ENCODE assay signal across 36 mouse cellular contexts in genomic region chr19:59195181-59195770, GRCm38 (mm10). TPM values are rescaled to one million over a fixed set of nuclear protein-coding genes. Genes with fewer than 3 reads are reported as not detected.
DNase-seq lines count a peak whose midpoint lies in the region; ATAC-seq lines count a peak whose summit lies in the region.
"Had no signal": no experiment of that assay in that cellular context is flagged by ENCODE, and none has a peak within 500 bp of the region (broad histone marks: within the 10 kb centered on the region; RNA-seq: fewer than 3 reads in every experiment).

No protein-coding gene starts in this region.

- peaks cover 9% of the 10 kb centered on the region for H3K4me1 ChIP-seq in heart, embryonic 12.5 days (replicated peaks)
- H3K4me1 ChIP-seq in embryonic facial prominence, embryonic 10.5 days = peaks cover 18% of the 10 kb centered on the region; the same call in 1 of the 2 replicates
- H3K4me1 ChIP-seq: neural tube, embryonic 12.5 days had no signal

- no peak for ATAC-seq in heart, embryonic 12.5 days (ENCODE audit: insufficient number of reproducible peaks, low FRiP score)
- ATAC-seq: CD4-positive, CD25-positive, alpha-beta regulatory T cell, adult 4 months; inflammation-experienced regulatory T-cells, adult 6 months had no signal

- no peaks in the 10 kb centered on the region; the same call in 1 of the 2 replicates for H3K9me3 ChIP-seq in heart, embryonic 12.5 days (replicated peaks)
- peaks cover 7% of the 10 kb centered on the region; the same call in 1 of the 2 replicates for H3K9me3 ChIP-seq in embryonic facial prominence, embryonic 10.5 days
- H3K9me3 ChIP-seq: embryonic facial prominence, embryonic 13.5 days; lung, embryonic 15.5 days; neural tube, embryonic 12.5 days had no signal

- WGBS in heart, embryonic 12.5 days = 11% methylated on average over 9 of the region's 9 CpGs
- WGBS in embryonic facial prominence, embryonic 10.5 days = 4% methylated on average over 9 of the region's 9 CpGs

- H3K27ac ChIP-seq in heart, embryonic 12.5 days (ENCODE audit: poor library complexity, severe bottlenecking) = no peak overlapping the region
- no peak overlapping the region for H3K27ac ChIP-seq in embryonic facial prominence, embryonic 10.5 days (replicated peaks)
- H3K27ac ChIP-seq: embryonic facial prominence, embryonic 13.5 days; hindbrain, embryonic 14.5 days; limb, embryonic 13.5 days; lung, embryonic 15.5 days; midbrain, embryonic 12.5 days; neural tube, embryonic 12.5 days had no signal

- H3K36me3 ChIP-seq in heart, embryonic 12.5 days = no peaks in the 10 kb centered on the region
- H3K36me3 ChIP-seq in embryonic facial prominence, embryonic 10.5 days (replicated peaks) = no peaks in the 10 kb centered on the region
- H3K36me3 ChIP-seq: embryonic facial prominence, embryonic 13.5 days; limb, embryonic 13.5 days; lung, embryonic 15.5 days; midbrain, embryonic 12.5 days; neural tube, embryonic 12.5 days had no signal

- H3K4me2 ChIP-seq in heart, embryonic 12.5 days = no peak overlapping the region
- H3K4me2 ChIP-seq: heart, embryonic 11.5 days; hindbrain, embryonic 14.5 days; limb, embryonic 13.5 days; liver, embryonic 11.5 days; lung, embryonic 15.5 days; midbrain, embryonic 12.5 days; neural tube, embryonic 12.5 days had no signal

- no peak overlapping the region for H3K4me3 ChIP-seq in heart, embryonic 12.5 days
- H3K4me3 ChIP-seq in embryonic facial prominence, embryonic 10.5 days = peak overlapping the region; percentile 26; the same call in 1 of the 2 replicates
- H3K4me3 ChIP-seq: limb, embryonic 13.5 days; lung, embryonic 15.5 days; neural tube, embryonic 12.5 days had no signal

- DNase-seq in heart, adult 11 months = peak; percentile 29
- DNase-seq in retina, embryonic 14.5 days (ENCODE audit: low spot score) = peak; percentile 24
- DNase-seq in retina, postnatal 1 day = no peak
- DNase-seq in embryonic facial prominence, embryonic 10.5 days (ENCODE audit: low spot score) = no peak
- DNase-seq in gastrocnemius, postnatal 4 days (ENCODE audit: low spot score in 2 of 2) = no peak
- DNase-seq in natural killer cell, adult 2 months (ENCODE audit: low spot score in 2 of 2) = no peak
- DNase-seq: adrenal gland, postnatal 14 days; cerebellum, adult 11-12 months; cerebellum, postnatal 10 days; gastrocnemius, postnatal 10 days; heart, postnatal 4 days; kidney, adult 11 months; kidney, postnatal 14 days; layer of hippocampus, adult 9-11 months; lung, postnatal 36 days; thymus, postnatal 14 days had no signal

- H3K27me3 ChIP-seq in heart, embryonic 12.5 days (replicated peaks) = peaks cover 70% of the 10 kb centered on the region
- H3K27me3 ChIP-seq in embryonic facial prominence, embryonic 10.5 days (replicated peaks; ENCODE audit: low read depth, poor library complexity, severe bottlenecking) = peaks cover 80% of the 10 kb centered on the region

- no peak overlapping the region for H3K9ac ChIP-seq in heart, embryonic 12.5 days
- H3K9ac ChIP-seq: embryonic facial prominence, embryonic 13.5 days; hindbrain, embryonic 14.5 days; limb, embryonic 13.5 days; lung, embryonic 15.5 days; midbrain, embryonic 12.5 days; neural tube, embryonic 12.5 days had no signal

RNA-seq across cellular contexts. Expression of gene Kcnk18, which starts 23.7 kb away (rescaled TPM):
- polyA plus RNA-seq in heart, embryonic 12.5 days (2016; fragmentation: Nextera tagmentation; extraction: Ambion mirVana) = not detected in 2 replicates
- polyA plus RNA-seq in embryonic facial prominence, embryonic 10.5 days (2016; fragmentation: Nextera tagmentation; extraction: Ambion mirVana) = 0.04 TPM in 1 of 2 replicates, not detected in the other
- not detected for total RNA-seq in gastrocnemius, postnatal 4 days (2021)
- total RNA-seq: adrenal gland, postnatal 14 days; common myeloid progenitor, adult 5-6 weeks; gastrocnemius, postnatal 10 days; granulocyte monocyte progenitor cell, adult 5-6 weeks; heart, postnatal 4 days; left cerebral cortex, postnatal 14 days; megakaryocyte, adult 5-6 weeks had no signal
- polyA plus RNA-seq: CD4-positive, CD25-positive, alpha-beta regulatory T cell, adult 4 months; embryonic facial prominence, embryonic 13.5 days; heart, embryonic 11.5 days; heart, postnatal 0 days; hindbrain, embryonic 14.5 days; inflammation-experienced regulatory T-cells, adult 6 months; kidney, embryonic 14.5 days; liver, embryonic 11.5 days; liver, embryonic 16.5 days; lung, embryonic 15.5 days; midbrain, embryonic 12.5 days; neural tube, embryonic 12.5 days; stomach, embryonic 14.5 days; urinary bladder, adult 2 months had no signal

RNA-seq across cellular contexts. Expression of gene Vax1, which starts 25.4 kb away (rescaled TPM):
- polyA plus RNA-seq in heart, embryonic 12.5 days (2016; fragmentation: Nextera tagmentation; extraction: Ambion mirVana) = not detected in 2 replicates
- 1.2 and 1.7 TPM in 2 replicates for polyA plus RNA-seq in embryonic facial prominence, embryonic 10.5 days (2016; fragmentation: Nextera tagmentation; extraction: Ambion mirVana)
- total RNA-seq in gastrocnemius, postnatal 4 days (2021) = not detected
- total RNA-seq: adrenal gland, postnatal 14 days; common myeloid progenitor, adult 5-6 weeks; gastrocnemius, postnatal 10 days; granulocyte monocyte progenitor cell, adult 5-6 weeks; heart, postnatal 4 days; megakaryocyte, adult 5-6 weeks had no signal
- polyA plus RNA-seq: CD4-positive, CD25-positive, alpha-beta regulatory T cell, adult 4 months; embryonic facial prominence, embryonic 13.5 days; heart, embryonic 11.5 days; heart, postnatal 0 days; hindbrain, embryonic 14.5 days; inflammation-experienced regulatory T-cells, adult 6 months; kidney, embryonic 14.5 days; liver, embryonic 11.5 days; liver, embryonic 16.5 days; lung, embryonic 15.5 days; neural tube, embryonic 12.5 days; stomach, embryonic 14.5 days; urinary bladder, adult 2 months had no signal

Comparison
In these comparisons a context has a peak if more than half of its experiments do, and no peak if none do; other contexts are left out.
1. DNase-seq: peak in heart, adult 11 months (single experiment) and retina, embryonic 14.5 days (single experiment); none in retina, postnatal 1 day (single experiment), embryonic facial prominence, embryonic 10.5 days (single experiment), gastrocnemius, postnatal 4 days (0 of 2) and natural killer cell, adult 2 months (0 of 2).